Mouse (Mus musculus): ENCODE results near the gene Elmo2. TPM values are rescaled to one million over a fixed set of nuclear protein-coding genes. Genes with fewer than 3 reads are reported as not detected.

The Elmo2 gene
- polyA plus RNA-seq, 1 experiment from 2014 or later = 42.8 TPM

- no peak for DNase-seq (ENCODE audit: low spot score)
These were observed 28.9 kb downstream of the Elmo2 start for GRCm38 (mm10) chr2:165297429-165297828.

- no peak for DNase-seq (ENCODE audit: low spot score)
These were observed 29.7 kb downstream of the Elmo2 start for GRCm38 (mm10) chr2:165296571-165296970.

- no peak for DNase-seq (ENCODE audit: low spot score)
These were observed 37.8 kb downstream of the Elmo2 start for GRCm38 (mm10) chr2:165288315-165289031.

DNA sequence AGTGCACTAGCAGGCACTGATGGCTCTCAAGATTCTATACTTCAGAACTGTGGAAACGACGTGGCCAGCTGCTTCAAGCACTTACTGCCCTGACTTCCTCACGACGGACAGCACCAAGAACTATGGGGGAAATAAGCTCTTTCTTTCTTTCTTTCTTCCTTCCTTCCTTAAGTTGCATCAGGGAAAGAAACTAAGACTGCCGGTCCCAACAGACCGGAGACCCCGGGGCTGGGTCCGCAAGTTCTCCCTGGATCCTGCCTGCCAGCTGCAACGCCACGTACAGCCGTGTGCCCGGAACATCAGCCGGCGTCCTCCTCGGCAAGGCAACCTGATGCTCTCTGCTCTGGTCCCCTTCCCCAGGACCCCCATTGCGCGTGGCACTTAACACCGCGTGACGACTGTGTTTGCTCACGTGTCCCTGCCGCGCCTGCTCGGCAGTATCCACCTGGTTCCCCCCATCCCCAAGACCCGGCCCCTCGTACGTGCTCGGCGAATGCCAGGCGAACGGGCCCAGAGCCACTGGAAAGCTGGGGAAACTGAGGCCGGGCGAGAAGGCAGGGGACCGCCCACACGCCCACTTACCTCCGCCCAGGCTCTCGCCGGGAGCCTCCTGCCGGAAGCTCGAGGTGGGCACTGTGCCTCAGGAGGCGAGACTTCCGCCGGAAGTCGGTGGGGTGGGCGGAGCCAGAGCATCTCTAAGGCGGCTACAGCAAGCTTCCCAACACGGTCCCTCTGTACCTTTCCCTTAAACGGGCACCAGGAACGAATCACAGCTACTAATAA is 38.9 kb downstream of the Elmo2 start, which contains the start of gene Slc35c2:
Slc35c2 (minus strand) TSS at position 668 of the 783 bp plus-strand sequence.
- DNase-seq (ENCODE audit: low spot score) = peak; percentile 89

- DNase-seq (ENCODE audit: low spot score) = peak; percentile 27
These were observed 39.7 kb downstream of the Elmo2 start for GRCm38 (mm10) chr2:165286361-165287201.

- DNase-seq (ENCODE audit: low spot score) = peak; percentile 51
These were observed 40.7 kb downstream of the Elmo2 start for GRCm38 (mm10) chr2:165285621-165286020.

GRCm38 (mm10) chr2:165285034-165285433 is 41.2 kb downstream of the Elmo2 start:
- no peak for DNase-seq (ENCODE audit: low spot score)

- no peak for DNase-seq (ENCODE audit: low spot score)
These were observed 41.9 kb downstream of the Elmo2 start for GRCm38 (mm10) chr2:165284377-165284776.

- DNase-seq (ENCODE audit: low spot score) = no peak
These were observed 42.6 kb downstream of the Elmo2 start for GRCm38 (mm10) chr2:165283644-165284043.

DNA sequence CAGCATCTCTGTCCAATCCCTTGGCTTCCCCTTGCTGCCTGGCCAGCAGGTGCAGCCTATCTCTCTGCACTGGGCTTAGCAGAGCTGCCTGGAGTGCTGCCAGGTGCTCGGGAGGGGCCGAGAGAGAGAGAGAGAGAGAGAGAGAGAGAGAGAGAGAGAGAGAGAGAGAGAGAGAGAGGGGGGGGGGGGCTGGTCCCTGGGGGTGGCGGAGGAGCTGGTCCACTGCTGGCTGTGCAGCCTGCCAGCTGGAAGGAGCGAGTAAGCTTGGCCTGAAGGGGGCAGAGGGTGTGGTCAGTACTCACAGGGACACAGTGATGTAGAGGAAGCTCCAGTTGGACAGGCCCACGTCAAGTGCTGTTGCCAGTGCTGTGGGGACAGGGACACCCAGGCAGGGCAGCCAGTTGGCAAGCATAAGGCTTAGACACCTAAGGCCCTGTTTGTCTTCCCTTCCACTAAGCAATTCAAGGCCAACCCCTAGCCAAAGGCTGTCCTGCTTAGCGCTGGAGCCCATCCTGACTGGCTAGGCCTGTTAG is 44.4 kb downstream of the Elmo2 start:
- no peak for DNase-seq (ENCODE audit: low spot score)

- no peak for DNase-seq (ENCODE audit: low spot score)
These were observed 46.9 kb downstream of the Elmo2 start for GRCm38 (mm10) chr2:165279351-165279750.

- DNase-seq (ENCODE audit: low spot score) = no peak
These were observed 49.0 kb downstream of the Elmo2 start for GRCm38 (mm10) chr2:165277188-165277740.

DNA sequence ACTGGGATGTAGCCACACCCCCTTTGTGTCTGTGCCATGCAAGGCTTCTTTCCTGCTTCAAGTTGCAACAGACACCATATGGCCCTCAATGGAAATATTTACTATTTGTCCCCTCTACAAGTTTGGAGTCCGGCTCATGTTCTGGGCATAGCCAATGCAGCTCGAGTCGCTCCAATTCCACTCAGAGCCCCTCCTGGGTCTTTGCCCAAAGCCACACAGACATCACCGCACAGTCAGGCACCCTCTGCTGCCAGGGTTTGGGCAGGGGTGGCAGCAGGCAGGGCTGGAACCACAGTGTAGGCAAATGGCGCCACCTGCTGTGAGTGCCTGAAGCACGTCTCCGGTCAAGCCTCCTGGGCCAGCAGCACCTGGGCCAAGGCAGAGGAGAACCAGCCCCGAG is 50.5 kb downstream of the Elmo2 start:
- peak; percentile 22 for DNase-seq (ENCODE audit: low spot score)

DNA sequence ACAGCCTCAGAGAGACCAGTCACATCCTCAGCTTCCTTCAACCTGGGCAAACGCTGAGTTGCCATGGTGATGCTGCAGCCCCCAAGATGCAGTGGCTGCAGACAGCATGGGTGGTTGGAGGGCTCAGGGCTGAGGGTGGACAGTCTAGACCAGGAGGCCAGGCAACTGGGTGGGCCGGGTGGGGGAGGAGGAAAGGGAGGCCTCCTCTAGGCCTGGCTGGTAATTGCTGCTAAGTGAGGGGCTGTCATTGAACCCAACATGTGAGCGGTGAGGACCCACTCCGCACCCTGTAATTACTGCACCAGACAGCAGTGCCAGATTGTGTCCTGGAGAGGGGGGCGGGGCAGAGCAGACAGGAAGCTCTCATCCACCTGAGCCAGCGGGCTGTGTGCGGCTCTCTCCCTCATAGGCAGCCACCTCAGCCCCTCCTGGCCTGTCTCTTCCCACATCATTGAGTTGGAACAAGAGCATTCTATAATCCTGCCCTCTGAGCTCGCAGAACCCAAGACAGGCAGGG is 51.1 kb downstream of the Elmo2 start:
- DNase-seq (ENCODE audit: low spot score) = no peak

GRCm38 (mm10) chr2:165273589-165273988 is 52.7 kb downstream of the Elmo2 start:
- DNase-seq (ENCODE audit: low spot score) = no peak

DNA sequence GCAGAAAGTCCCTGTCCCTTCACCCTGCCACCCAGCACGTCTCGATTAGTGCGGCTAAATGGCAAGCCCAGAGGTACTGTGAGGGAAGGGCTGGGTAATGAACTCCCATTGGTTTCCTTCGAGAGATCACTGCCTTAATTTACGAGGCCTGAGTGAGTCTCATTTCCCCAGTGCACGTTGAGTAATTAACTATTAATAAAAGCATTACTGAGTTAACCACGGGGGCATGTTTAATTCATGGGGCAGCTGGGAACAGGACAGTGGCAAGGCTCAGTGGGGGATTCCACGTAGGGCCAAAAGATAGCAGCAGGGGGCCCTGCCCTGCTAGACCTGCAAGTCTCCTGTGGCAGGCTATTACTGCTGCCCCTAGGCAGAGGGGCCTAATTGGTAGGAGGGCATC is 55.0 kb downstream of the Elmo2 start:
- DNase-seq (ENCODE audit: low spot score) = no peak

- DNase-seq (ENCODE audit: low spot score) = peak; percentile 7
These were observed 55.4 kb downstream of the Elmo2 start for GRCm38 (mm10) chr2:165270858-165271257.

DNA sequence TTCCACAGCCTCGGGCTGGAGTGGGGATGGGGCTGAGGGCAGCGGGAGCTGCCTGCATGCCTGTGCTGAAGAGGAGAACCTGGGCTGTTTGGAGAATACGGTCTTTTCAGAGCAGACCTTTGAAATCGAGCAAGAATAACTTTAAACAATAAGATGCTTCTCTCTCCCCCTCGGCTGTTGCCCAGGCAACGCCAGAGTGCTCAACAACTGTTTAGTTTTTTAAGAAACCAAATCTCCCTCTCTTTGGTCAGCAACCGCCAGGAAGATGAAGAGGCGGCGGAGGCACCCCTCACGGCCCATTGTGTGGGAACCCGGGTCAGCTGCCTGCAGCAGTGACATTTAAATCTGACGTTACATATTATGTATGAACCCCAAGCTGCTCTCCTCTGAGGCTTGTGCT is 59.5 kb downstream of the Elmo2 start:
- no peak for DNase-seq (ENCODE audit: low spot score)

- no peak for DNase-seq (ENCODE audit: low spot score)
These were observed 62.4 kb downstream of the Elmo2 start for GRCm38 (mm10) chr2:165263861-165264260.

GRCm38 (mm10) chr2:165262274-165262990 is 63.8 kb downstream of the Elmo2 start:
- DNase-seq (ENCODE audit: low spot score) = no peak

Data from thymus, postnatal 0 days (tissue).